Mouse (Mus musculus) c-Kit-positive CD71-negative TER-119-negative erythroid progenitor cells, embryonic 14.5 days (primary cell): ENCODE measurements around the gene Gm815.

ENCODE experiments used
- DNase-seq: peaks from one replicate; pipeline ENCODE4 v3.0.0-alpha.2; 2013; ENCODE audit warnings: low read depth

Gene Gm815

GRCm38 (mm10) chr19:26877180-26877775 is 8.4 kb upstream of the Gm815 start:
- no peak for DNase-seq

GRCm38 (mm10) chr19:26879856-26880255 is 5.8 kb upstream of the Gm815 start:
- no peak for DNase-seq

- no peak for DNase-seq
Observed at GRCm38 (mm10) chr19:26881866-26882427, 3.7 kb upstream of the Gm815 start.

GRCm38 (mm10) chr19:26888171-26888570 is 2.5 kb downstream of the Gm815 start:
- DNase-seq = no peak

GRCm38 (mm10) chr19:26891306-26891964 is 5.8 kb downstream of the Gm815 start:
- DNase-seq = no peak

- no peak for DNase-seq
Observed at GRCm38 (mm10) chr19:26892861-26893260, 7.2 kb downstream of the Gm815 start.

DNA sequence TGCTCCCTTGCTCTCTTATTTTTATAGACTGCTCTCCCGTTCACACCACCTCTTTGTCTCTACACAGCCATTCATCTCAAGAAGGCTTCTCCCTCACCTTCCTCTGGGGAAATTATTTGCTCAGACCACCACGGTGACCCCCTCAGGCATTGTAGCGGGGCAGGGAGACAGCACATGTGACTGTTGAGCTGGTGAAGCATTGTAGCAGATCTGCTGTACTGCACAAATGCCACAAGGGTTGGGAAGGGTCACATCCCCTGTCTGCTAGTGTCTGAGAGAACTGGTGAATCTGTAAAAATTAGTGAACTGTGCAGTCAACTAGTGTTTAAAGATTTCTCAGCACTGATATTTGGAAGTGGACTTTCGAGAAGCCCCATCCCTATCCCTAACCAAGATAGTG is 16.5 kb downstream of the Gm815 start:
- no peak for DNase-seq

DNA sequence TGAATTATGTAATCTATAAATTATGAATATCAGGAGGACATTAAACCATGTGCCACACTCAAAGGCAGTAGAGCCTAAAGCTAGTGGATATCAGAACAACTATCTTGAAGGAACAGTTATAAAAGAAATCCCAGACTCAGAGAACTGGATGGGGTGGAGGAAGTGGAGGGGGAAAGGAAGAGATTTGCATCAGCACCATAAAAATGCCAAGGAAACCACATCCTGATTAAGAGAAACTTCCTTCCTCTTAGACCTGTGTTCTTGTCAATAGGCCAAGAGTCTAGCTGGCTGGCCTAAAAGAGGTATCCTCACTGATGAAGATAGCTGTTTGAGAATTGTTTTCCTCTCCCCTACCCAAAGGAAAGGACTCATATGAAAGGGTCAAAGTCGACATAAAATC is 28.6 kb downstream of the Gm815 start:
- DNase-seq = no peak

DNA sequence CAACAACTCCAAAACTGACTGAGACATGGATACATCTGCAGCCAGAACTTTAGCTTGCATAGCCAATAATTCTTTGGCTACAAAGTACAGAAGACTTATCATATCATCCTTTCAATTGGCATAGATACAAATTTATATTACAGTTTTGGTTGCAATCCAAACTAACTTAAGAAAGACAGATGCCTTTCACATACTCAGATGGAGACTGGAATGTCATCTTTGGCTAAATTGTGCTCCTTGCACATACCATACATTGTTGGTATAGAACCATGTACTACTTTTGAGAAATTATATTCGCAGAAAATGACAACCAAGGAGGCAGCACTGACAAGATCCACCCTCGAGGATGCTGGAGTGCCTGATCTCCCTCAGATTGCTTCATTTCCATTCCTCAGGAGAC is 35.1 kb downstream of the Gm815 start:
- DNase-seq = no peak

GRCm38 (mm10) chr19:26930295-26931283 is 44.9 kb downstream of the Gm815 start:
- no peak for DNase-seq

DNA sequence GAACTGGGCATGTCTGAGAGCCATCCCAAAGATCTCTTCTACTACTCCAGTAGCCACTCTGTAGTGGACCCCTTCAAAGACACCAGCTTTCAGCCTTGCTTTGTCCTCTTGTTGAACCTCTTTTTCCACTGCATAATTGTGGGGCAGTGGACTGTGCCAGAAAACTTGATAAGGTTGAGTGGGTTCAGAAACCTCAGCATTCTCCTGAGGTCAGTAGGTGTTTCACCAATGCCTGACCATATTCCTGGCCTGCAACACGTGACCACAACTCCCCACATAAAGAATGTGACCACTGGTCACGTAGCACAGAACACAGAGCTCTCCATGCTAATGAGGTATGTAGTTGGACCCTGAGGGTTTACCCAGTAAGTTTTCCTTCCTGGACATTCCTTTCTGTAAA is 48.5 kb downstream of the Gm815 start:
- no peak for DNase-seq
